Mouse (Mus musculus): ENCODE measurements around the gene Nr2c2.

GRCm38 (mm10) chr6:92071121-92071839, 19.9 kb upstream of the Nr2c2 start:
- TF ChIP-seq POLR2A (IDR thresholded peaks at IDR 0.05; ENCODE audit: extremely low read depth, insufficient read depth, low read length) = no peak
- no peak for TF ChIP-seq CTCF (IDR thresholded peaks at IDR 0.05; ENCODE audit: low read depth, low read length)

All from liver, adult 2 months (tissue).